Mouse (Mus musculus): Measurements from ENCODE around the gene Col26a1.
"Not testable (repeated sequence)": the region's sequence is repeated elsewhere in the genome, so short reads cannot be mapped to it uniquely, and the experiment has no call there.

Gene Col26a1

DNA sequence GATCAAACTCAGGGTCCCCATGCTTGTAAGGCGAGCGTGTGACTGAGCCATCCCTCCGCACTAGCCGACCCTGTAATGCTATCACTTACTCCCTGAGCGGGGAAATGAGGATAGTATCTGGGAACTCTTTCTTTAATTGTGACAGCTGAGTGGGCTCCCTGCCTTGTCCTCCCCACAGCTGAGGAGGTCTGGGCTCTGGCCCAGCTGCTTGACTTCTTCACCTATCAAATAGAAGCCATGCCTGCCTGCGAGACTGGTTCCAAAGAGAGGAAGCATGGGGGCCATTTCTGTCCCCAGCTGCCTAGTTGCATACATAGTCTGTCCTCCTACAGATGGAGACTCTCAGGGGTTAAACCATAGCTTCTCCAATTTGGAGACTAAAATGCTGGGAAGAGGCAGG is 78.0 kb downstream of the Col26a1 start:
- DNase-seq: no peak

DNA sequence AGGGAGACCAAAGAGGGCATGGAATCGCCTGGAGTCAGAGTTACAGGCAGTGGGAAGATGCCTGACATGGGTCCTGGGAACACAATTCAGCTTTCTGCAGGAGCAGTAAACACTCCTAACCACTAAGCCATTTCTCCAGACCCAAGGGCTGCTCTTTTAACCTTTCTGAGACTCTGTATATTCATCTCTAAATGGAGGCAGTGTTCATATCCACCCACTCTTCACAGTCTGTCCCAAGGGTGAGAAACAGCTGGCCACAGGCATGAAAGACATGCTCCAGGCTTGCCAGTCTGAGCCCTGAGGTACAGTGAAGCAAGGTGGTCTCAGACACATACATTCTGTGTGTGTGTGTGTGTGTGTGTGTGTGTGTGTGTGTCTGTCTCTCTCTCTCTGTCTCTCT is 78.8 kb downstream of the Col26a1 start:
- DNase-seq: no peak

DNA sequence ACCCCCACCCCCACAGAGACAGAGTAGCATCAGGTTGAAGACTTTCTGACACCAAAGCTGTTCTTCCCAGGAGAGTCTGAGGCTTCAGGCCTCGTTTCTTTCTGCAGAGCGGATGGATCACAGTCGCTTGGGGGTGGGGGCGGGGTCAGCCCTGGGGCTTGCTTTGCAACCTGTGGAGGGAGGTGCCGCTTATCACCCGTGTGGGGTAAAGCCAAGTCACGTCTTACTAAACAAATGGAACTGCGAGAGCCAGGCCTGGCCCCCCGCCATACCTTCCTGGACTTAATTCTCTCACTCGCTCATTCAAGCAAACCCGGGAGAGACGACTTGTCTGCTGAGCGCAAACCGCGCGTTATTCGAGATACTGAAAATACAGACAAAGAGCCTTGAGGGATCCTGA is 80.3 kb downstream of the Col26a1 start:
- DNase-seq: no peak

DNA sequence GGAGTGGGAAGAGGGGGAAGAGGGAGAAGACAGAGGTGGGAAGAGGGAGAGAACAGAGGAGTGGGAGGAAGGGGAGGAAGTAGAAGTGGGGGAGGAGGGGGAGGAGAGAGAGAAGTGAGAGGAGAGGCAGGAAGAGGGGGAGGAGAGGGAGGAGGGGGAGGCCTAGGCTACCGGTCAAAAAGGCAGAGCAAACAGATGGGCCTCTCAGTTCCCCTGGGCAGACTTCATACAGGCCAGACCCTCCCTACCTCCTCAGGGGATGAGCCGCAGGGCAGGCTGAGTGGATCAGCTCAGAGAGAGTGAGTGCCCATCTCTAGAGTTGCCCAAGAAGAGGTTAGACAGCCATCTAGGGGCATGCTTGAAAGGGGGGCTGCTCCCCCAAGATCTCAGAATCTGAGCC is 86.1 kb downstream of the Col26a1 start:
- no peak for DNase-seq

DNA sequence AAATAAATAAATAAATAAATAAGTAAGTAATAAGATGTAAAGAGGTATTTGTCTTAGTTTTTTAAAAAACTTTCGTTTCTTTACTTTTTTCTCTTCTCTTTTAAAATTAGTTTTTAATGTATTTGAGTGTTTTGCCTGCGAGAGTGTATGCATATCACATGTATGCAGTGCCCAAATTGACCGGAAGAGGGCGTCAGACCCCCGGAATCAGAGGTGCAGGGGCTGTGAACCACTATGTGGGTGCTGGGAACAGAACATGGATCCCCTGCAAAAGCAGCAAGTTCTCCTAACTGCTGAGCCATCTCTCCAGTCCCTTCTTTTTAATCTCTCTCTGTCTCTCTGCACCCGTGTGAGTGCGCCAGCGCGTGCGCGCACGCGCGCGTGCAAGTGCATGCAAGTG is 89.2 kb downstream of the Col26a1 start:
- no peak for DNase-seq

DNA sequence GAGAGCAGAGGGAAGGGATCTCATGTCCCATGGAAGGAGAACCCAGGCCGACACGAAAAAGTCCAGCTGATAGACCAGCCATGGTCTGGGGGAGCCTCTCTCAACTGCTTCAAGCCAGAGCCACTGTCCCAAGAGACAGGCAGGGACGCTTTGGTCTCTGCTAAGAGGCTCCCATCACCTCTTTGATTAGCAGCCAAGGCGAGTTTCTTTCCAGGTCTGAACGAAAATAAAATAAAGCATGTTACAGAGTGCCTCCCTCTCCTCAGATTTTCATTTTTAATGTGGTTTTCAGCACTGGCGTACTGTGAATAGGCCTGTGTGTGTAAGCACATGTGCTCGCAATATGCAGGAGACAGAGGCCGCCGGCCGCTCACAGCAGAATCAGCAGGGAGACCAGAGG is 90.5 kb downstream of the Col26a1 start:
- DNase-seq: no peak

DNA sequence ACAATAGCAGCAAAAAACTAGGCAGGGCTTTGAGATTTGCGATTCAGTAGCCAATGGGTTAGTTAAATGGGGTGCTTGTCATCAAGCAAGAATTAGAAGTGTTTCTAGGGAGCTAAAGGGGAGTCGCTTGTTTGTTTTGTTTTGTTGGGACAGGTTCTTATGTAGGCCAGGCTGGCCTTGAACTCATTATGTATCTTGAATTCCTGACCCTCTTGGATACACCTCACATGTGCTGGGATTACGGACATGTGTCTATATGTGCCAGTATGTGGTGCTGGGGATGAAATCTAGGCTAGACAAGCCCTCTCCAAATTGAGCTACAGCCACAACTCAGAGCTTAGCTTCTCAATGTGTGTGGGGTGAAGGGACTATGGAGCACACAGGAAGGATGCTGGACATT is 91.8 kb downstream of the Col26a1 start:
- DNase-seq: no peak

DNA sequence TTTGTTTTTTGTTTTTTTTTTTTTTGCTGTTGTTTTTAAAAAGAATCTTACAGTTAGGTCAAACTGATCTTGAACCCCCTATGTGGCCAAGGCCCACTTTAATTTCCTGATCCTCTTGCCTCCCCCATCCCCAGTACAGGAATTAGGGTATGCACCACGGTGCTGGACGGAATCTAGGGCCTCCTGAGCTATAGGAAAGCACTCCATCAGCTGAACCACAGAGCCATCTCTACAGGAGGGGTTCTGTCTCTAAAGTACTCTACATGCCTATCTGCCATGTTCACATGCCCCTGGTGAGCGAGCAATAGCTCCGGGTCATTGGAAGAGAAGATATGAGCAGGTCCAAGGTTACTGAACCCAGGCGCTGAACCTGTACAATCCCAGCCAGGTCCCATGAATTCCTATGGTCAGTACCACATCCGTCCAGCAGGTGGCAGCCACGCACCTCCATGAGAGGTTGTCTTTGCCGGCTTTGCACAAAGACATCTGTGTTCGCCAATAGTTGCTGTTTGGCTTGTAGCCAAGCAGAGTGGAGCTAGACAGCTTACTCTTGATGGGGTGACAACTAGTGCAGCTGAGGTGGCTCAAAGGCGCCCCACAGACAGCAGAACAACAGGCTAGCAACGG is 92.3 kb downstream of the Col26a1 start:
- DNase-seq: peak; percentile 82 to 88

DNA sequence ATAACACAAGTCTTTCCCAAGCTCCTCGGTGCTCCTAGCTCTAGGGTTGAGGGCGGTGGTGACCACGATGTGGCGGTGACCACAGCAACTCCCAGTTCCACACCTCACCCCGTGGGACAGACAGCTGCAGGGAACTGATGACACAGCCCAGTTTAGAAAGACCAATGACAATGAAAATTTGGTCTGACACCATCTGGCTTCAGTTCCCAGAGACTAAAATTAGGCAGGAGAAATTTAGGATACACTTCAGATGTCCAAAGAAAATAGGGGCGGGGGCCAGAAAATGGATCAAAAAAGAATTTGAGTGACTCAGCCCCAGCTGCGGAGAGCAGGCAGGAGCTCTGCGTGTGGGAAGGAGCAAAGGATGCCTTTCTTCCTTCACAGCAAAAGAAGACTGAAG is 98.5 kb downstream of the Col26a1 start:
- no peak for DNase-seq

DNA sequence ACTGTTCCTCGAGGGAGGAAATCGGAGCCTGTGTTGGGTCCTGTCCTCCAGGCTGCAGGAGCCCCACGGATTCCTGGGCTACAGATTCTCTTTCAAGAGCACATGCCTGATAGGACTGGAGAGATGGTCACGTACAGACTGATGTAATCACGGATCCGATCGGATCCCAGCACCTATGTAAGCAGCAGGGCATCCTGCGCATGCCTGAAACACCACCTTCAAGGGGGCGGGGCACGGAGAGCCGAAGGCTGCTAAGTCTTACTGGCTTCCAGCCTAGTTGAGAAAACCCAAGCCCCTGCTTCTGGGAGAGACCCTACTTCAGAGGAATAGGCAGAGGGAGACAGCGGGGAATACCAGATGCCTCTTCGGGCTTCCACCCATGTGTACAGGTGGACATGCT is 100.4 kb downstream of the Col26a1 start:
- no peak for DNase-seq

DNA sequence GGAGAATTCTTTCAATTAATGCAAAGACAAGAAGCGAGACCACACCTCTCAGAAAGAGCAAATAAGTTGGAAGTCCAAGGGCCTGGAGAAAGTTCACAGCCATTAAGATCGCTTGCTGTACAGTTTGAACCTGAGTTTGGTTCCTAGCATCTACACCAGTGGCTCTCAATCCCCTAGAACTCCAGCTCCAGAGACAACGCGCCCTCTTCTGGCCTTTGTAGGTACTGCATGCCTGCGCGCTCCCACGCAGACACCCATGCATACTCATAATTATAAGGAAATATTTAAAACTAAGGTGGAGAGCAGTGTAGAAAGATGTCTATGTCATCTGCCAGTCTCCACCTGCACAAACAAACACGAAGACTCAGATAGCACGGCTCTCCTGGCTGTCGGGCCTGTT is 102.5 kb downstream of the Col26a1 start:
- DNase-seq: peak; percentile 48 to 63

DNA sequence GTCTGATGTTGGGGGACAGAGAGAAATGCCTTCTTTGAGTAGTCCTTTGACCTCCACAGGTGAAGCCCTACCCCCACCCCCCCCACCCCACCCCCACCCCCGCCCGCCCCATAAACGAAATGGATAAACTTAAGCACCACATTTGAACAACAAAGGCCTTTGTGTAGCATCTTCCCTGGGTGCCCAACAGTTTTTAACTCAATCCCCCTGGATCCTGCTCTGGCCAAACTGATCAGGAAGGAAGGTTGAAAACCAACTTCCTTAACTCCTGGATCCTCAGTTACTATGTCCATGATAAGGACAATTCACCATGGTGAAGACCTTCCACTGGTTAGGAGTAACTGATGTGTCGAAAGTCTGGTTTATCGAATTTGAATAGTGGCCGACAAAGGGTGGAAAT is 103.1 kb downstream of the Col26a1 start:
- DNase-seq: no peak

DNA sequence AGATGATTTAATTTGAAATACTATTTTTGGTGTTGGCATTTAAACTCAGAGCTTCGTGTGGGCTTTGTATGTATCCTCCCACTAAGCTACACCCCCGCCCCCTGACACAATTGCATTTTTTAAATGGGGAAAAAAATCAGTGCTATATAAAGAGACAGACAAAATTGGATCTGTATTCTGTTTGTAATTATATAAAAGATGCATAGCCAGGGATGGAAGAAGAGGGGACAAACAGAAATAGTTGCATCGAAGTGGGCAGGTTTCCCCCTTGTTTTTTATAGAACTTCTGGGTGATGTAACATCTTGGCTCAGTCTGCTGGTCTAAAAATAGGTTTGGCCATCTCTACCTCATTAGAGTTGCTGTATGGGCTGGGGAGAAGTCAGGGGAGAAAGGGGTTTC is 107.5 kb downstream of the Col26a1 start:
- DNase-seq: no peak

DNA sequence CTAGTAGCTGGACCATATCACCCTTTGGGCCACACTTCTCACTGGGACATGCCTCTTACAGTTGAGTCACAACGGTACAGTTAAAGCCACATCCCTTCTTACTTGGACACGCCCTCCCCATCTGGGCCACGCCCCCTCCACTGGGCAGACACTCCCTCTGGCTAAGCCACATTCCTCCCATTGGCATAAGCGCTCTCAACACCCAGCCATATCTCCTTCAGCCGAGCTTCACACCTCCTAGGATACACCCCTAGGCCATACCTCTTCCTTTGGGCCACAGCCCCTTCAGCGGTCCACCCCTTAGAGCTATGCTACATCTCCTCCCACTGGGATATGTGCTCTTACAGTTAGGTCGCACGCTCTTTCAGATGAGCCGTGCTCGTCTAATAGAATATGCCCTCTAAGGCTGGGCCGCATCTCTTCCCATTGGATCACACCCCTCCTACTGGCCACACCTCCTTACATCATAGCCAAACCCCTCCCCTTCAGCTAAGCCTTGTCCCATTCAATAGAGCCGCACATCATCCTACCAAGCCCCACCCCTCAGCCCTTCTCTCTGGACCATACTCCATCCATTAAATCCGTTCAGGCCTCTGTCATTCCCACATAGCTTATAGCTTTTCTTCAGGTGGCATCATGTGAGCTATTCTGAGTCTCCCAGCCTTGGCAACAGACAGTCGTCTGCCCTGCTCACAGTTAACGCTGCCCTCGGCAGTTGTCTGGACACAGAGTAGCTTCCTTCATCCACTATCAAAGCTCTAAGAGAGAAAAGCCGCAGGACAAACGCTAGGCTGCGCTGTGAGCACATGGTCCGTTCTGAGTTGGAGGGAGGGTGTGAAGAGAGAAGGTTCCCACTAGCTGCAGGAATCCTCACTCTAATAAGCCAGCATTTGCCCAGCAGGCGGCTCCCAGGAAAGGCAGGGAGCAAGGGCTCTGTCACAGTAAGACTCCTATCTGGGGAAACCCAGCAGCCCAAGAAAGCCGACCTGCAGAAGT is 109.7 kb downstream of the Col26a1 start:
- DNase-seq: no peak

DNA sequence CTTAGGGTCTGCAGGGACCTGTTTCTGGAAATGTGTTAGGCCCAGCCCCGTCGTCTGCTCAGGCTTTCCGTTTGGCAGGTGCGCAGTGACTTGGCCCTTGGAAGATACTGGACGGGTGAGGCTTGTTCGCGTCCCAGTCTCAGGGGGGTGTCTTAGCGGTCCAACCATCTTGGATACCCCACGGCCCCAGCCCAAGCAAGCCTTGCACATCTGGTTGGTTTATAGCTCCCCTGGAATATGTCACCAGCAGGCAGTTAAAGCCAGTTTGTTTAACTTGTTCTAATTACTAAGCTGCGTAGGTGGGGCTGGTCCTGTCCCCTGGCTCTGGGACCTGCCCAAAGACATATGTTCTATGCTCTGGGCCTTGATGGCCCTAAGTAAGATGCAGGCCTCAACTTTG is 111.9 kb downstream of the Col26a1 start:
- DNase-seq: no peak

DNA sequence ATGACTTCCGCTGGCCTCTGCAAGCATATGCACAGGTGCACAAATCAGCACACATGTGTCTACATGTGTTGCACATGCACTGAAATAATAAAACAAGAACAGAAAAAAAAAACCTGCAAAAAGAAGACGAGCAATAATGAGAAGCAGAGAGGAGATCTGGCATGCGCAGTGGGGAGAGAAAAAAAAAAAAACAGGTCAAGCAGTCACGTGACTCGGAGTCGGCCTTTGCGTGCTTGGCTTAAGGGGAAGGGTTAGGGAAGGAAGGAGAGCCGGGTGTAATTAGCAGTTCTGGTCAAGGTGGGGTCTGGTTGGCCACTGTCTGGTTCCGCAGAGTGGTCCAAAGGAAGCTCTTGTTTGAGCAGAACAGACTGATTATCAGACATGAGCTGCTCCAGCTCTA is 115.7 kb downstream of the Col26a1 start:
- no peak for DNase-seq

DNA sequence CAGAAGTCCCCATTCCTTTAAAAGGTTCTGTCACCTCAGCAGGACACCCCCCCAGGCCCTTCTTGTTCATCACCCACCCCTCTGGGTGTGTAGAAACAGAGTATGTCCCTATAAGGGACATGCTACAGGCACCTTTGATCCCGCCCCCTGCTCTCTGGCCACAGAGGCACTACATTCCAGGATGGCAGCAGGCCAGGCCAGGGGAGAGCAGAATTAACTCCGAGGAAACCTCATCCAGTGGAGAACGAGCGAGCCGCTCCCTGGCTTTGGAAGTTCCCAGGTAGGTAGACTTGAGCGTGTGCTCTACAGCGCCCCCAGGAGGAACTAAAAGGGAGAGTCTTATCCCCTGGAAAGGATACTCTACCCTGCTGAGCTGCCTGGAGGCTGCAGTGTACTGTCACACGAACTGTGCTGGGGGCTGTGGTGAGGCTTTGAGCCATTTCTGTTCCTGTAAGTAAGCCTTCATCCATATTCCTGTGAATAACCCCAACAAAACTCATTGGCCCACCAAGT is 118.8 kb downstream of the Col26a1 start:
- no peak for DNase-seq

DNA sequence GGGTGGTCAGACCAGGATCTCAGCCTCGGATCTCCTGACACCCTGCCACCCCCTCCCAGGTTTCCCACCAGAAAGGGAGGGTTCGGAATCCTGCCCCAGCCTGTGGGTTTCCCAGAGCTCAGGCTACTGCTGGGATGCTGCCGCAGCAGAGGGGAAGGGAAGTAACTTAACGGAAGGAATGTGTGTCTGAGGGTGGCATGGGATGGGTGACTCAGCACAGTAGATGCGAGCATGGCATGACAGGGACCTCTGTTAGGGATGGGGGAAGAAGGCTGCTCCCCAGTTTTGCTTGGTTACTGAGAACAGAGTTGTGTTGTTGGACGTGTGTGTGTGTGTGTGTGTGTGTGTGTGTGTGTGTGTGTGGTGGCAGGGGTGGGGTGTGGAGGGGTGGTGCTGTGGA is 122.7 kb downstream of the Col26a1 start:
- DNase-seq: no peak

DNA sequence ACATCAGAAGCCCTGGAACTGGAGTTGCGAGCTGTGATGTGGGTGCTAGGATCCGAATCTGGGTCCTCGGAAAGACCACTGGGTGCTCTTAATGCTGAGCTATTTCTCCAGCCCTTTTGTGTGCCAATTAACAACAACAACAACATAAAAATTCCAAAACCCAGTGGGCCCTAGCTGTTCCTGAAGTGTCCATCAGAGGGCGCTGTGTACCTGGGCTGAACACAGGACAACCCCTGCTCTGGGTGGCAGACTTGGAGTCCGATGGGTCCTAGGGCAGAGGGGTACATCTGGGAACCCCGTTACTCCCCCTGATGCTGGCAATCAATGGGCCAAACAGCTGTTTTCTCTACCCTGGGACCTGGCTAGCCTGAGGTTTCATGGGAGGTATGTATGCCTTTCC is 123.2 kb downstream of the Col26a1 start:
- DNase-seq: no peak

DNA sequence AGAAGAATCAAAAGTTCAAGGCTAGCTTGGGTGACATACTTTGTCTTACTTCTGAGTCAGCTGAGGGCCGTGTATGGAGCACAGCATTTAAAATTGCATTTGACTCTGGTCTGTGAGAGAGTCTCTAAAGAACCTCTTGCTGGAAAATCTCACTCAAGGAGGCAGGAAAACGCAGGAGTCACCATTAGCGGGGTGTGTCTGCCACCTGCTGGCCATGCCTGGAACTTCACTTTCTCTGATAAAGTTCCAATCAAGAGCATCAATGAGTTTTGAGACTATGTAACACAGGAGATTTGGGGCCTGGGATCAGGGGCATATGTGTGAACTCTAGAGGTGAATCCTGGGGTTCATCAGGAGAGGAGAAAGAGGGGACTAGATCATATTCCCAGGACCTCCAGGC is 127.3 kb downstream of the Col26a1 start:
- DNase-seq: peak; percentile 36 to 60

DNA sequence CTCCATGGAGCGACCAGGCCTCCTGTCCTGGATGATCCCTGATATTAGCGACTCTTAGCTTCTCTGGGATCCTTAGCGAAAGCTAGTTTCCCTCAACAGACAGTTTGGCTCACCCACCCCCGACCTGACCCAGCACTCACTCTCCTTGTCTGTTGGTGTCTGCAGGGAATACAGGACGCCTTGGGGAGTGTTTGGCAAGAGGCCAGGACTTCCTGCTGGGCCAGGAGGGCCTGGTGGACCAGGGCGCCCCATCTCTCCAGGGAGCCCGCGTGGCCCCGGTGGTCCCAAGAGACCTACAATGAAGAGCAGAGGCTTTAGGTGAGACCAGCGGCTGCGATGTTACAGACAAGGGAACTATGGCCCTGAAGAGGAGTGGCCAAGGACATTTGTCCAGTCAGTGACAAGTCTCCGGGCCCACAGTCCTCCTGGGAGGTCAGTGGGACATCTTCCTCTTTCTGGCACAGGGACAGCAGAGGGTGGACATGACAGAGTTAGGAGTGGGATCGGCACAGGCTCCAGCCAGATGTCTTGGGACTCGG is 128.9 kb downstream of the Col26a1 start:
- no peak for DNase-seq

DNA sequence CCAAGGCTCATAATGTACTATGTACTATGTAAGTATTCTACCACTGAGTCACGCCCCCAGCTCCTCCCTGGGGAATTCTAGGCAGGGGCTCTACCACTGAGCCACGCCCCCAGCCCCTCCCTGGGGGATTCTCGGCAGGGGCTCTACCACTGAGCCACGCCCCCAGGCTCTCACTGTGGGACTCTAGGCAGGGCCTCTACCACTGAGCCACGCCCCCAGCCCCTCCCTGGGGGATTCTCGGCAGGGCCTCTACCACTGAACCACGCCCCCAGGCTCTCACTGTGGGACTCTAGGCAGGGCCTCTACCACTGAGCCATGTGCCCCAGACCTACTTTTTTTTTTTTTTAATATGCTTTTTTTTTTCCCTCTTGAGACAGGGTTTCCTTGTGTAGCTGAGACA is 129.8 kb downstream of the Col26a1 start:
- DNase-seq: not testable (repeated sequence)

DNA sequence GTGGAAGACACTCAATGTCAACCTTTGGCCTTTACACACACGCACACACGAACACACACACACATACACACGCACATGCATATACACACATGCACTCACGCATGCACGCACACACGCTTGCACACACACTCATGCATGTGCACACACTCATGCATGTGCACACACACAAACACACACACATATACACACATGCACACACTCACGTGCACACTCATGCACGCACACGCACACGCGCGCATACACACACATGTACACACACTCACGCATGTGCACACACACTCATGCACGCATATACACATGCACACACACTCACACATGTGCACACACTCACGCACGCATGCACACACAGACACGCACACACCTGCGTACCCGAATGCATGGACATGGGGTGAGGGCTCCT is 130.9 kb downstream of the Col26a1 start:
- no peak for DNase-seq

DNA sequence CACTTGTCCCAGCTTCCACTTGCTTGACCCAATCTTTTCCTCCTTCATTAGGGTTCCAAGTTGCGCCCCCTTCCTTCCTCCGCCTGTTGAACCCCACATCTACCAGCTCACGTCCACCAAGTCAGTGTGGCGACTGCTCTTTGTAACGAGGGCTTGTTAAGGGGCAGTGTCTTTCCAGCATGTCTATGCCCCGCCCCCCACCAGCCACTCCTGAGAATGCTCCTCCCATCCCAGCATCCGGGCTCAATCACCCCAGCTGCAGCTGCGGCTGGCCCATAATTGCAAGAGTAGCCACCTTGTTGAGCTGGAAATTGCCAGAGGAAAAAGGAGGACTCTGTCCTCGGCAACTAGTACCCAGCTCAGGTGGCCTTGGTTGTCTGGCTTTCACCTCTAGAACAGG is 136.4 kb downstream of the Col26a1 start:
- DNase-seq: no peak
